Mouse (Mus musculus) spleen, postnatal 4 days (tissue): ENCODE measurements at regions not wholly inside any gene's neighbourhood (a gene's known extent, or its start where the extent isn't known, plus 50 kb on each side); places are given as distances from the start of the nearest gene placed in this dataset.

Source experiments
- DNase-seq, 2 experiments: peaks; one replicate each; pipeline ENCODE4 v3.0.0; 2022; ENCODE audit warnings: low spot score in 2 of 2

DNA sequence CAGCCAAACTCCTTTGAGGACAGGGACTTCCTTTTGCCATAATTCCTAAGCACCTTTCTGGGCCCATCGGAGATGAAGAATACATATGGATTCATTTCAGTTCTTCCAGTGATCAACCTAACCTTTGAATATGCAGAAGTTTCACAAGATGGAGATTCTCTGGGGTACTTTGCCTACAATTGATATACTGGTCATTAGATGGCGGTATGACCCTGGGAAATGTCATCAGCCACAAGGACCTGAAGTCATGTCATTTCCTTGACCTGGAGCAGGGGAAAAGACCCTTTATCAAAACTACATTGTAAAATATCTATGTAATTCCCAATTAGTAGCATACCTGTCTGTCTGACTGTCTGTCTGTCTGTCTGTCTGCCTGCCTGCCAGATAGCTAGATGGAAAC, 164.0 kb upstream of the Slc24a3 start:
- peak in 1 of 2 experiments; percentile 14 for DNase-seq

DNA sequence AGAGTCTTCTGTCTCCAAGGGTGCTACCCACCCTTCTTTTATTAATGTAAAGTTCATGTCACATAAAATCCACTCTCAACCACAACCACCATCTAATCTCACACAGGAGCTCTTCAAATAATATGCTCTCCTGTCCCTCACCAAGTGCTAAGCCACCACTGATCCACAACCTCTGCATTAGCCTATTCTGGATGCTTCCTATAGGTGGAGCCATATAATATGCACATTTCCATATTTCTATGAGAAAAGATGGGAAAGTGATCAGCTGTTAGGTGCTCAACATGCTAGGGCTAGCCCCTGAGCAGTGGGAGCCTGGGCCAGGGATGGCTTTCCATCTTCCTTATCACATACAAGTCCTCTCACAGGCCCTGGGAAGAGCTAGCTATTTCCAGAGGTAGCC, 156.9 kb upstream of the Slc24a3 start:
- DNase-seq, result no peak

DNA sequence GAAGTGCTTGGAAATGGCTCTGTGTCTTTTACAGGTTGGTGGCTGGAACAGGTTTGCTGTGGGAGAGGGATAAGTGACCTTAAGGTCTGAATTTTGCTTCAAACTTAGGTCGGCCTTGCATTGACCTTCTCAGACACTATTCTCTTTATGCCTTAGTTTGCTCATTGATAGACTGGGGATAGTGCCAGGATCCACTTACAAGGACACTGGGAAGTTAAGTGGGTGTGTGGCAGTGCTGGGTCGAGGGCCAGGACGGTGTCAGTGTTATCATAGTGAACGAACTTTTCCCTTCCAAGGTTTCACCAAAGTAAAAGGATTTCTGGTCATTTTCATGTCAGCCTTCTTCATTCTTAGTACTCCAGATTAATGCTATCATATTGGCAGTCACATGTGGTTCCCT, 156.3 kb upstream of the Slc24a3 start:
- DNase-seq, result no peak

DNA sequence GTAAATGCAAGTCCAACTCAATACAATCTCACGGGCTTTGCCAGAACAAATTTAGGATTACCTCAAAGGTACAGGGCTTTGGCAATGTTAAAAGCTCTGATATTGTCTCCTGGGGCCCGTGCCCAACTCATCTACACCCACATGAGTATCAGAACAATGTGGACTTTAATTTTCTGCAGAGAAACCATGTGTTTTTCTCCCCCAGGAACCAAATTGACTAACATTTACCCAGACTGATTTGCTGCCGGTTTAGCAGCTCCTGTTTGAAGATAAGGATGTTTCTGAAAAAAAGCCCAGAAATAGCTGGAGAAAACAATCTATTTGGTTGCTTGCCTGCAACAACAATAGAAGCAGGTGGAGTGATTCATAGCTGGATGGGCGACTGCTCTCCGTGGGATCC, 151.6 kb upstream of the Slc24a3 start:
- no peak for DNase-seq

DNA sequence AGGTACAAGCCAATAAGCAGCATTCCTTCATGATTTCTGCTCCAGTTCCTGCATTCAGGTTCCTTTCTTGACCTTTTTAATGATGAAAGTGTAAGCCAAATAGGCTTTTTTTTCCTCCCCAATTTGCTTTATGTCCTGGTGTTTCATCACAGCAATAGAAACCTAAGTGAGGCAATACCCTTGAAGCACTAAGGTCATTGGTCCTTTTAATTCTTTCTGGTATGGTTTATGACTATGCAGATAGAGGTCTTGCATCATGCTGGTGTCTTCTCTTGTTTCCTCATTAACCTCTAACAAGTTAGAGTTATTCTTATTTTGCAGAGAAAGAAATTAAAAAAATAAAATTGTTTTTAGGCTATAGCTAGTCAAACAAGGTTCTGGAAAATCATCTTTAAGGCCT, 150.6 kb upstream of the Slc24a3 start:
- no peak for DNase-seq

DNA sequence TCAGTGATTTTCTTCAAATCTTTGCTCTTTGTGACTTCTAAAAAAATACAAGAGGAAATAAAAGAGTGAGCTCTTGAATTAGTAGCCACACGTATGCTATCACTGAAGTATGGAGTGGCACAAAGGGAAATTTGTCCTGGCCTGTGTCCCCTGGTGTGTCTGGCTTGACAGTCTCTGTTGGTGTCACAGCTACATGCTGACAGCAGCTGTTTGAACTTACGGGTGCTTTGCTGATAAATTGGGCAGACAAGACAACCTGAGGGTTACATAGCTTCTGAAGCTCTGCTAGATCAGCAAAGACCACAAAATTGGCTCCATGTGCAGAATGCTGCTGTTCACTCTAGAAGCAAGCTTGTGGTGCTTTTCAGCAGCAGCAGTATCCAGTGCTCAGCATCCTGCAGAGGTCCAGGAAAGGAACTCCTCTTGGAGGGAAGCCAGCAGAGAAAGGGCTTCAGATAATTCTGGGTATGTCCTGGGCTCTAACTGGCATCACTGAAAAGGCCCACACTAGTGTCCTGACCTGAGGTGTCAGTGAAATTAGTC, 149.9 kb upstream of the Slc24a3 start:
- DNase-seq, result no peak

DNA sequence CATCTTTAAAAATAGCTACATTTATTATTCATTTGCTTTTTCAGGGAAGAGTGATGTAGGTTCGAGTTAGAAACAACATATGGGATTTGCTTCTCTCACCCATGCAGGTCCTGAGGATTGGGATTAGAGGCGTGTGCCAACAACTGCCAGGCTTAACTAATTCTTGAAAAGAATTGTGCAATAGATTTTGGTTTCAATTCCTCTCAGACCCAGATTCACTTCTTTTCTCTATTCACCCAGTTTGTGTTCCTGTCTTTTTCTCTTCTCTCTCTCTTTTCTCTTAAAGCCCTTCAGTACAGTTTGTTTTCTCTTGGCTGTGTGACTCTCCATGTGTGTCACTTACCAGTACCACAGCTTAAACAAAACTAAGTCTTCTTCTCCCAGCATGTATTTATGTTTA, 119.8 kb upstream of the Slc24a3 start:
- no peak for DNase-seq

DNA sequence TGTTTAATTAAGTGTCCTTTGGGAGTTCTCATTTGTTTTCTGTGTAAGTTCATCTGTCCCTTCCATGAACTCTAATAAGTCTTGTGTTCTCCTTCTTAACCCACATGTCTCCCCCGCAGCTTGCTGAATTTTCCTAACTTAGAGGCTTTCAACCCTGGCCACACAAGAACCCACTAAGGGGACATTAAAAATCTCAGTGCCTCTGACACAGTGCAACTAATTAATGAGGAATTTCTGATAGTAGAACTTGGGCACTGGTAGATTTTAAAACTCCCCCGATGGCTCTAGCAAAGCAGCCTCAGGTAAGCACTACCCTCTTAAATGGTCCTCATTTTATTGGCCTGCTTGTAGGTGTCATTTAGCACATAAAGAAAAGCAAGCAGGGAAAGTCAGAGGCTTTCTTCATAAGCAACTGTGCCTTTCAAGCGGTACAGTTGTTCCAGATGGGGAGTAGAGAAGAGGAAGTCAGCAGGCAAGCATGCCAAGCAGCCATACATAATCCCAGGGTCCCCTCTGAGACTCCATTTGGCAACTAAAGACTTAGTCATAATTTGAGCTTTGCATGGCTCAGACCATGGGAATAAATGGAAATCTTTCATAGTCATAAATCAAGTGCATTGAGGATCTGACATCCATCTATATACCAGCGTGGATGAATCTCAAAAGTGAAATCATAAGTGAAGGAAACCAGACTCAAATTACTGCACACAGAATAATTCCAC, 117.7 kb upstream of the Slc24a3 start:
- no peak for DNase-seq

DNA sequence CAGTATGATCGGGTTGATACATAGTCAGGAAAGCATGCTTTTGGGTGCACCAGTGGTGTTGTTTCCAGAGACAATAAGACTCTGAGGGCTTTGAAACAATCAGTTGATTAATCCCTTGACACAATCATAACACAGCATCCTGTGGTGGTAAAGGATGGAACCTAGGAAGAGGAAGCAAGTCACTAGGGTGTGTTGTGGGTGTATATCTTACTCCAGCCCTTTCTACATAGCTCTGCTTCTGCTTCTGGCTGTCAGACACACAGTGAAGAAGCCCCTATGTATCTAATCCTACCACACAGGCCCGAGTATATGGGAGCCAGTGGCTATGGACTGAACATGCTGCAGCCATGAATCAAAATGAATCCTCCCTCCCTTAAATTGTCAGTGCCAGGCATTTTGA, 115.1 kb upstream of the Slc24a3 start:
- DNase-seq, result no peak

DNA sequence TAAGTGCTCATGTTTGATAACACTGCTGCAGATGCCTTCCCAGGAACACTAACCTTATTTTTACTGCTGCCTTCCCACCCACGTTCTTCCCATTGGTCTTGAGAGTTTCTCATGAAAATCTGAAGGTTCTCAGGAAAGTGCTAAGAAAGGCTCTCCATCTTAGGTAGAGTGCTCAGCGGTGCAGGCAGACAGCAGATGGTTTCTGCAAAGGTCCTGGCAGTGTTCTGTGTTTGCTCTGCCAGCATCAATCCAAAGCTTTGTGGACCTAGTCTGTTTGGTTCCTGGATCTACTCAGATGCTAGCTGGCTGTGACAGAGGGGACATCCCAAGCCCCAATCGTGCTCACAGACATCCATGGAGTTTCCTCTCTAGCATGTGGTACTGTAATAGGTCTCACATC, 111.3 kb upstream of the Slc24a3 start:
- no peak for DNase-seq

DNA sequence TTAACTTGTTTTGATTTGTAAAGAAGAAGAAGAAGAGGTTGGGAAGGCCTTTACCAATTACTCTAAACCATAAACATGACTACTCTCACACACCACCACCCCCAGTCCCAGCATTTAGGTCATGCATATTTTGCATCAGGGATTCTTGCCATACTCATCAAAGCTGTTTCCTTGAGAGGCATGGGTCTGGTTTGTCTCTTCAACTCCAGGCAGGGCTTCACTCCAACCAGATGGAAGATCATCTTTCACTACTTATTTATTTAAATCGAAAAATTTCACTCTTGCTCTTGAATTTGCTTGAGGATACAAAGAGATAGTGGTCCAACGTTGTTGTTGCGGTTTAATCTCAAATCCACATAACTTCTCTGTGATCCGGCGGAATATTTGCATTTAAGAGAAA, 110.8 kb upstream of the Slc24a3 start:
- DNase-seq, result no peak

DNA sequence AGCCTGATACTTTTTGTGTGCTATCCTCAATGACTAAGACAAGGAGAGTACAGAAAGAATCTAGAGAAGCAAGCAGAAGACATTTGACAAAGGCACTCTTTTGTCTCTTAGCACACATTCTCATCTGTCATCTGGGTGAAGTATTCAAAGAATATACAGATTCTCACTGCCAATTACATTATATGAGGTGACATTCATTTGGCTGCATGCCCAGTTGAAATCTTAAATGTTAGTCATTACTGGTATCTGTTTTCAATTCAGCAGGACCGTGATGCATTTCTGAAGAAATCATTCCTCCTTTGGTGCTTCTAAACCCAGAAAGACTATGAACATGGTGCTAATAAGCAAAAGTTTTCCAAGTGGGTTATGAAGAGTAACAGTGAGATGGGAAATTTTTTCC, 97.6 kb upstream of the Slc24a3 start:
- no peak for DNase-seq

DNA sequence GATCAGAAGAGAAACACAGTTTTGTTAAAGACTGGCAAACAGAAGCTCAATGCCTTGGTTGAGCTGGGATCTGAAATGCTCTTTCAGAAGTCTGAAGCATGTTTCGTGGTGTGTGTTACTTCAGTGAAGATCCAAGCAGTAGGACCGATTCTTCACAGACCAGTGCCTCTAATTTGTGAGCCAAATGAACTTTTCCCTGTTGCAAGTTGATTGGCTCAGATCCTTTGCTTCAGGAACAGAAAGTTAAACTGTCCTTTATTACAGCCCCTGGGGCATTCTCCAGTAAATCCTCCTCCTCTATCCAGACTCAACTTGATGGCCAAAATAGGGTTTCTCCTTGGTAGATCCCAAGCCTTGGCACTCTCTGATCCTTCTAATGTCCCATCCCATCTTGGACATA, 85.6 kb upstream of the Slc24a3 start:
- DNase-seq, result no peak

DNA sequence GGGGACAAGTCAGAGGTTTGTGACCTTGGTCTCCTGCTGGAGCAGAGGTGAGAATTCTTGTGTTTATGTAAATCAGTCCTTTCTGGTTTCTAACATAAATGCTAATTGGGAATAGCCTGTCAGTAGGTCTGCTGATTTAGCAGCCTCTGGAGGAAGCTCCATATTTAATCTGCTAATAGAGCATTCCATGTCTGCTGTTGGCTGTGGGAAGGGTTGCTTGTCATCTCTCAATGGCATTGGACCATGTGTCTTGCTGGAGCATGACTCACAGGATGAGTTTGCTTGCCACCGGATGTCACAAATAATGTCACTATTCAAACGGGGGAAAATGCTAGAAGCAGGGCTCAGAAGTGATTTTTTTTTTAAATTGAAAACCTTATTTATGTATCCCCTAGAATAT, 82.9 kb upstream of the Slc24a3 start:
- DNase-seq, result no peak

DNA sequence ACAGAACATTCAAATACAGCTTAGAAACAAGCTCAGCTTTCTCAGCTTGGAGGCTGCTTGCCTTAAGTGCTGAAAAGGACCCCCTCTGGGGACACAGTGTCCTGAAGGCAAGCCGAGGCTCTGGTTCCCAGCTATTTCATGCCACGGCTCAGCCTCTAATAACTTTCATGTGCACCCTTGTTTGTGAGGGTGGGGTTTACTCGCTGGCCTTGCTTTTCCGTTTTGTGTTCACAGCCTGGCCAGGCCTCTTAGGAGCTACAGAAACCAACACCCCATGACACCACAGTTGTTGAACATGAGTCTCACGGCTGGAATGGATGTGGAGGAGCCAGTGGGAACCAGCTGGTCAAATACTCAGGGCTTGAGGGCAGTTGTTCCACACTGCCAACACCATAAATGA, 81.4 kb upstream of the Slc24a3 start:
- DNase-seq, result no peak

DNA sequence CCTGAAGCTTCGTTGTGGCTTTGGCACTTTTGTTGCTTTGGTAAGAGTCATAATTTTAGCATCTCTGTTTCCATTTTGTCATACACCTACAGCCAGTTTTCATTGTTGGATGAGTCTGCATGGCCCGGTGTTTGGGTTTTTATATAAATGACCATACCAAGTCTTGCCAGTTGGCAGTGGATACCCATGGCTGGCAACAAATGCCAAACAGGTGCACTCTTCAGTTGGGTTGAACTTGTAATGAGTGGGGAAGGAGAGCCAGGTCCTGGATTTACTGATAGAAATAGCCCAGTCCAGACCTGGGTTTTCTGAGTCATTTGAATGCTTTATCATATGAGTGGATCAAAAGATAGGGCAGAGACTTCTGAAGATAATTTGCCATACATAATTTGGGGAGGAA, 64.3 kb upstream of the Slc24a3 start:
- no peak for DNase-seq

DNA sequence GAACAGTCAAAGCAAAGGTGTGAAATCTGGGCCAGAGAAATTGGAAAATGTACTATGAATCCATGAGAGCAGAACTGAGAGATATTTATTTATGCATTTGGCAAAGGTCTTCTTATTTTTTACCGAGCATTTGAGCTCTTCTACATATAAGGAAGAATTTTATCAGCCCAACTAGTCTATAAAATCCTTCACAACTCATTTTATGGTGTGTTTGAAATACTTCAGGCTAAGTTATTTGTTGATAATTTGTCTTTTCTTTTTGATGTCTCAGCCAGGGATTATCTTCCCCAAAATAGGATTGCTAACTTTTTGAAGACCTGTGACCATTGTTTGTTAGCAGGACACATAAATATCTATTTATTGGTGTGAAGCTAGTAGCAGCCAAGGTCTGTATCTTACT, 55.9 kb upstream of the Slc24a3 start:
- DNase-seq, result no peak

DNA sequence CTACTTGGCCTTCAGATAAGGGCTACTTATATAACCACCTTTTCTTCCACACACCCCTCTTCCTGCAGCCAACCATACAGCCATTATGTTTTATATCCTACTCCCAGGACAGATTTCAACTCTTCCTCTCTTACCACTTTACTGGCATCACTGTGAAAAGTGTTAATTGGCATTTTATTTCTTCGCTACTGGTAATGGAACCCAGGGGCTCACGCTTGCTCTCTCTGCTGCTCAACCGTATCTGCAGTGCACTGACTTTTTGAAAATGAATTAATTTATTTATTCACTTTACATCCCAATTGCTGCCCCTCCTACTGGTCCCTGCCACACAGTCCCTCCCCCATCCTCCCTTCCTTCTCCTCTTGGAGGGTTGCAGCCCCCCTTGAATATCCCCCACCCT, 52.5 kb upstream of the Slc24a3 start:
- no peak for DNase-seq
